Mouse (Mus musculus) stomach, embryonic 15.5 days (tissue): Measurements from ENCODE around the gene Gm13124. TPM values are rescaled to one million over a fixed set of nuclear protein-coding genes. Genes with fewer than 3 reads are reported as not detected.

Experiments
- polyA plus RNA-seq: library from polyadenylated mRNA; unstranded; fragments of >200 nt; fragmentation: Nextera tagmentation; extraction: Ambion mirVana; gene quantifications from 2 replicates; pipeline ENCODE4 v1.2.1, GENCODE M21; 2015

Gm13124 gene
- polyA plus RNA-seq, 1 experiment from 2014 or later, result not detected

Other genes with a start within 250 kb of the Gm13124 start
- not detected in 2 replicates for gene Gm13128, start 234.9 kb downstream of the Gm13124 start, polyA plus RNA-seq
- not detected in 2 replicates for gene Gm13119, start 207.2 kb downstream of the Gm13124 start, polyA plus RNA-seq
- gene Pramef20, start 187.2 kb downstream of the Gm13124 start, polyA plus RNA-seq, result not detected in 2 replicates
- 0.09 and 0.13 TPM in 2 replicates for gene Pramef12, start 156.7 kb downstream of the Gm13124 start, polyA plus RNA-seq
- gene 1700012P22Rik, start 126.4 kb downstream of the Gm13124 start, polyA plus RNA-seq, result not detected in 2 replicates
- gene Gm9944, start 111.8 kb downstream of the Gm13124 start, polyA plus RNA-seq, result not detected in 2 replicates
- not detected in 2 replicates for gene Aadacl3, start 101.4 kb downstream of the Gm13124 start, polyA plus RNA-seq
- not detected in 2 replicates for gene 9430007A20Rik, start 45.3 kb downstream of the Gm13124 start, polyA plus RNA-seq
- gene Aadacl4, start 48.6 kb upstream of the Gm13124 start, polyA plus RNA-seq, result not detected in 2 replicates
- not detected in 2 replicates for gene Gm436, start 121.2 kb upstream of the Gm13124 start, polyA plus RNA-seq
- not detected in 2 replicates for gene Gm13178, start 156.3 kb upstream of the Gm13124 start, polyA plus RNA-seq
- not detected in 2 replicates for gene Gm438, start 221.4 kb upstream of the Gm13124 start, polyA plus RNA-seq